Mouse (Mus musculus) urinary bladder, adult 18-20 months (tissue): ENCODE results near the gene Pdap1.
"Not testable (repeated sequence)": the region's sequence is repeated elsewhere in the genome, so short reads cannot be mapped to it uniquely, and the experiment has no call there.

ENCODE experiments used
- DNase-seq, 2 experiments: peaks; one replicate each; pipeline ENCODE4 v3.0.0; 2022; ENCODE audit warnings: low spot score in 2 of 2, mixed read lengths in 2 of 2

Gene Pdap1

GRCm38 (mm10) chr5:145139571-145140519, at the start of gene Pdap1, which contains the start of gene Bud31:
Pdap1 (minus strand) TSS chr5:145140238.
Bud31 (plus strand) TSS chr5:145140362.
- peak; percentile 92 to 98 for DNase-seq

GRCm38 (mm10) chr5:145189416-145189815, 49.4 kb upstream of the Pdap1 start:
- DNase-seq: no peak

- no peak for DNase-seq
Measured at GRCm38 (mm10) chr5:145185244-145185643, 45.2 kb upstream of the Pdap1 start.

GRCm38 (mm10) chr5:145178461-145178980, 38.5 kb upstream of the Pdap1 start:
- no peak for DNase-seq

- DNase-seq: no peak
Measured at GRCm38 (mm10) chr5:145167306-145167661, 27.2 kb upstream of the Pdap1 start.

GRCm38 (mm10) chr5:145166536-145167305, 26.7 kb upstream of the Pdap1 start, which contains the start of the genes Ptcd1 and Cpsf4:
Ptcd1 (minus strand) TSS chr5:145167108.
Cpsf4 (plus strand) TSS chr5:145167213.
- peak; percentile 98 to 100 for DNase-seq

- DNase-seq: no peak
Measured at GRCm38 (mm10) chr5:145165184-145165583, 25.1 kb upstream of the Pdap1 start.

- DNase-seq: no peak
Measured at GRCm38 (mm10) chr5:145164710-145165109, 24.7 kb upstream of the Pdap1 start.

GRCm38 (mm10) chr5:145161361-145161760, 21.3 kb upstream of the Pdap1 start:
- no peak for DNase-seq

- DNase-seq: no peak
Measured at GRCm38 (mm10) chr5:145152690-145153089, 12.7 kb upstream of the Pdap1 start.

GRCm38 (mm10) chr5:145149294-145149693, 9.3 kb upstream of the Pdap1 start:
- DNase-seq: no peak

- DNase-seq: no peak
Measured at GRCm38 (mm10) chr5:145147748-145148147, 7.7 kb upstream of the Pdap1 start.

GRCm38 (mm10) chr5:145140611-145141010, 573 bp upstream of the Pdap1 start:
- DNase-seq: no peak

- DNase-seq: no peak
Measured at GRCm38 (mm10) chr5:145138836-145139235, 1.2 kb downstream of the Pdap1 start.

GRCm38 (mm10) chr5:145133275-145133674, 6.8 kb downstream of the Pdap1 start:
- DNase-seq: not testable (repeated sequence)

- DNase-seq: no peak
Measured at GRCm38 (mm10) chr5:145130995-145131394, 9.0 kb downstream of the Pdap1 start.

- DNase-seq: no peak
Measured at GRCm38 (mm10) chr5:145130191-145130590, 9.8 kb downstream of the Pdap1 start.

GRCm38 (mm10) chr5:145129773-145130172, 10.3 kb downstream of the Pdap1 start:
- DNase-seq: not testable (repeated sequence)

GRCm38 (mm10) chr5:145129124-145129523, 10.9 kb downstream of the Pdap1 start:
- DNase-seq: no peak

- DNase-seq: no peak
Measured at GRCm38 (mm10) chr5:145126580-145126979, 13.5 kb downstream of the Pdap1 start.

GRCm38 (mm10) chr5:145123396-145123795, 16.6 kb downstream of the Pdap1 start:
- no peak for DNase-seq

GRCm38 (mm10) chr5:145120921-145121320, 19.1 kb downstream of the Pdap1 start:
- DNase-seq: no peak
